Mouse (Mus musculus) limb, embryonic 15.5 days (tissue): ENCODE results near the gene Smarcc2. TPM values are rescaled to one million over a fixed set of nuclear protein-coding genes. Genes with fewer than 3 reads are reported as not detected.
"Not testable (repeated sequence)": the region's sequence is repeated elsewhere in the genome, so short reads cannot be mapped to it uniquely, and the experiment has no call there.

ENCODE experiments used
- ATAC-seq: fragments of 200-750 bp; cut with Nextera tagmentation; 2 replicates; pipeline ENCODE4 v1.8.0; 2017; ENCODE audit warnings: low read depth, moderate TSS enrichment; ENCODE audit not compliant: insufficient number of reproducible peaks, low FRiP score, low TSS enrichment
- H3K27ac ChIP-seq: fragments of 300-500 bp; sonication (generic); 2 replicates; pipeline ENCODE4 v1.5.1; 2015; ENCODE audit warnings: moderate library complexity, mild to moderate bottlenecking, inconsistent platforms
- H3K27me3 ChIP-seq: fragments of 300-500 bp; sonication (generic); 2 replicates; pipeline ENCODE4 v1.6.1; 2015; ENCODE audit warnings: inconsistent platforms
- H3K36me3 ChIP-seq: fragments of 300-500 bp; sonication (generic); 2 replicates; pipeline ENCODE4 v1.6.1; 2015; ENCODE audit warnings: inconsistent platforms
- H3K4me1 ChIP-seq: fragments of 300-500 bp; sonication (generic); 2 replicates; pipeline ENCODE4 v1.6.1; 2015; ENCODE audit warnings: inconsistent platforms
- H3K4me2 ChIP-seq: fragments of 300-500 bp; sonication (generic); 2 replicates; pipeline ENCODE4 v1.6.1; 2015; ENCODE audit warnings: mild to moderate bottlenecking, inconsistent platforms
- H3K4me3 ChIP-seq: fragments of 300-500 bp; sonication (generic); 2 replicates; pipeline ENCODE4 v1.5.1; 2015; ENCODE audit warnings: mild to moderate bottlenecking, inconsistent platforms
- H3K9ac ChIP-seq: fragments of 300-500 bp; sonication (generic); 2 replicates; pipeline ENCODE4 v1.6.1; 2015; ENCODE audit warnings: inconsistent platforms
- H3K9me3 ChIP-seq: fragments of 300-500 bp; sonication (generic); 2 replicates; pipeline ENCODE4 v1.6.1; 2016; ENCODE audit warnings: inconsistent platforms
- WGBS: fragments of 180-500 bp; shearing (Covaris S2); methylation state at CpG from one replicate; pipeline ENCODE4 v1.1.7; 2015; 5-methylcytosine and 5-hydroxymethylcytosine counted together
- polyA plus RNA-seq: library from polyadenylated mRNA; unstranded; fragments of >200 nt; fragmentation: Nextera tagmentation; extraction: Ambion mirVana; gene quantifications from 2 replicates; pipeline ENCODE4 v1.2.1, GENCODE M21; 2015

Gene Smarcc2
- polyA plus RNA-seq, 1 experiment from 2014 or later, result 84.4 TPM

DNA sequence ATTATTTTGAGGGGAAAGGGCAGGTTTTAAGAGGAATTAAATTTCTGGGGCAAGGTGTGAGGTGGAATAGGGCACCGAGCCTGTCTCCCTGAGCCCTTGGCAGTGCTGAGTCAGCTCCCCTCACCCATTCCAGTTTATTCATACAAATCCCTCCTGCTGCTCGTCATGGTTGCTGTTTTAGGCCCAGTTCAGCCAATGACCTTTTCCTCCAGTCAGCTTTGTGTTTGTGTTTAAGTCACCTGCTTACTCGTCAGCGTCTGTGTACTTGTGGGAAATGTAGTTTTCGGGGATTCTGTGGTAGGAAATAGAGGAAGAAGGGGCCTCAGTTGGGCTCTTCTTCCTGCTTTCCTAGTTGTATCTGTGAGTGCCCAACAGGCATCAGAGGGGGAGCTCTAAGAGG, 30.3 kb downstream of the Smarcc2 start:
- ATAC-seq, result no peak
- Histone ChIP-seq H3K9me3 (no peaks in the 10 kb centered on the region), H3K4me3 (no peak overlapping the region), H3K4me1 (peaks cover 31% of the 10 kb centered on the region), H3K27me3 (no peaks in the 10 kb centered on the region), H3K27ac (no peak overlapping the region; the same call in 1 of the 2 replicates), H3K36me3 (peaks cover 68% of the 10 kb centered on the region), H3K4me2 (no peak overlapping the region), H3K9ac (no peak overlapping the region)
- 67% methylated on average over 5 of the region's 5 CpGs for WGBS

DNA sequence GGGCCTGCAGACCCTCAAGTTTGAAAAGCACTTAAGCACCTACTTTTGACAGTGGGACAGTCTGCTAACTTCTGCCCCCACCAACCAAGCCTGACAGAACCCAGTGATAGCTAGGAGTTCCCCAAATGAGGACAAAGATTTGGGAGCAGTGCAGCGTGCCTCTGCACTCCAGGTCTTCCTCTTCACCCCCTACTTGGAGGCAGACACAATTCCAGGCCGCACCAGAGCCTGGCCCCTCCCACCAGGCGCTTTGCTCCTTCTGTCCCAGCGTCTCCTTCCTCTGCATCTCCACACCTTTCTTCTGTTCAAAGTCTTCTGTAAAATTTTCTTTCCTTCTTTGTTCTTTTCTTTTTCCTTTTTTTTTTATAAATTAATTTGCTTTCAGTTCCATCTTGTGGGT, 30.7 kb downstream of the Smarcc2 start:
- no peaks in the 10 kb centered on the region for H3K9me3 ChIP-seq
- no peak overlapping the region for H3K4me3 ChIP-seq
- 48% methylated on average over 4 of the region's 4 CpGs for WGBS
- no peak overlapping the region for H3K9ac ChIP-seq
- peak overlapping the region; percentile 75 for H3K27ac ChIP-seq
- H3K4me1 ChIP-seq, result peaks cover 35% of the 10 kb centered on the region
- no peaks in the 10 kb centered on the region for H3K27me3 ChIP-seq
- no peak for ATAC-seq
- peaks cover 65% of the 10 kb centered on the region for H3K36me3 ChIP-seq
- no peak overlapping the region for H3K4me2 ChIP-seq

DNA sequence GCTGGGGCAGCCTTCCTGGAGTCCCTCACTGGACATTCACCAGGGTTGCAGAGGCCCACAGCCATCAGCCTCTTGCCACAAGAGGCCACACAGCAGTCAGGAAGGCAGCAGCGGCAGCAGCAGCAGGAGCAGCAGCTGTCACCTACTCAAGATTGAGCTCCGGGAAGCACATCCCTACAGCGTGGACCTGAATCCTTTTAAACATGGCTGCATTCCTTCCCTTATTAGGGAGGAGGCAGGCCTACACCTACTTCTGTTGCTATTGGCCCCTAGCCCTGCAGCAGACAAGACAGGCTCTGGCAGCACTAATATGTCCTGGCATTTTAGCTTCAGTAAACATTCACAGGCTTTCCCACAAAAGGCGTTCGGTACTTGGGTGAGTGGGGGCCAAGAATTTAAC, 31.2 kb downstream of the Smarcc2 start:
- Histone ChIP-seq H3K4me3 (0 out of 2 replicates have a peak overlapping the region, but pooled peaks have one; percentile 3), H3K36me3 (peaks cover 65% of the 10 kb centered on the region), H3K27me3 (no peaks in the 10 kb centered on the region), H3K4me2 (no peak overlapping the region), H3K27ac (peak overlapping the region; percentile 75), H3K4me1 (peaks cover 40% of the 10 kb centered on the region), H3K9ac (no peak overlapping the region), H3K9me3 (no peaks in the 10 kb centered on the region)
- WGBS, result 43% methylated on average over 5 of the region's 5 CpGs
- ATAC-seq, result no peak

DNA sequence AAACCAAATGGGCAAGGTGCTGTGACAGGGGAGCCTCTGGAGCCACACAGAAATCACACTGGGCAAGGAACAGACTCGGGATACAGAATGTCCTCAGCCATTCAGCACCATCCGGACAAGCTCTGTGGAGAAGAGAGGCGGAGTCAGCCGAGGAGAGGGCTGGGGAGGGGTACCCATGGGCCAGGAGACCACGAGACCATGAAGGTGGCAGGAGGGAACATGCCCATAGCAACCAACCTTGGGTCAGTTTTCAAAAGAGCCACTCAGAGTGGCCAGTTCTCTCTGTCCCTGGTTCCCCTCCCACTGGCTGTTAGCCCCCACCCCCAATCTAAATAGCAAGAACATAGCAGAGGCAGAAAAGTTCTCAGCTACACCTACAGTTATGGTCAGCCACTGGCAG, 31.9 kb downstream of the Smarcc2 start:
- ATAC-seq, result no peak
- Histone ChIP-seq H3K36me3 (peaks cover 59% of the 10 kb centered on the region), H3K27me3 (no peaks in the 10 kb centered on the region), H3K4me3 (no peak overlapping the region), H3K27ac (peak overlapping the region; percentile 100; the same call in 1 of the 2 replicates), H3K4me1 (peaks cover 42% of the 10 kb centered on the region), H3K9ac (0 out of 2 replicates have a peak overlapping the region, but pooled peaks have one; percentile 20), H3K4me2 (no peak overlapping the region), H3K9me3 (no peaks in the 10 kb centered on the region)
- WGBS, result 42% methylated on average over 5 of the region's 5 CpGs

DNA sequence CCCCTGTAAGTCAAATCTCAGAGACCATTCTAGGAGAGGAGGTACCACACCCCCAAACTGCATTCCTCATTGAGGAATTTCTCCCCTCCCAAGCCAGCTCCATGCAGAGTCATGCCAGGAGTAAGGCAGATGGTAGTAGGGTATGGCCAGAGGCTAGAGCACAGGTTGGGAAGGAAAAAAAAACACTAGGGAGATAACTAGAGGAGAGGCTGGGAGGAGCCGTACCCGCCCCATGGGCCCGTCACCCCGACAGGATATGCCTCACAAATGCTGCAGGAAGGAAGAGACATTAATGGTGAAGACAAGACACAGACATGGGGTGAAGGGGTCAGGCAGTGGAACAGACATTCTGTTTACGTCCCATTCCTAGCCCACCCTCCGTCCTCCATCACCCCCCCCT, 32.4 kb downstream of the Smarcc2 start:
- Histone ChIP-seq H3K4me2 (peak overlapping the region; percentile 72), H3K4me3 (peak overlapping the region; percentile 83), H3K36me3 (peaks cover 53% of the 10 kb centered on the region), H3K9ac (0 out of 2 replicates have a peak overlapping the region, but pooled peaks have one; percentile 20), H3K4me1 (peaks cover 42% of the 10 kb centered on the region), H3K27ac (peak overlapping the region; percentile 100), H3K27me3 (no peaks in the 10 kb centered on the region), H3K9me3 (no peaks in the 10 kb centered on the region)
- WGBS, result 57% methylated on average over 6 of the region's 6 CpGs
- ATAC-seq, result no peak

DNA sequence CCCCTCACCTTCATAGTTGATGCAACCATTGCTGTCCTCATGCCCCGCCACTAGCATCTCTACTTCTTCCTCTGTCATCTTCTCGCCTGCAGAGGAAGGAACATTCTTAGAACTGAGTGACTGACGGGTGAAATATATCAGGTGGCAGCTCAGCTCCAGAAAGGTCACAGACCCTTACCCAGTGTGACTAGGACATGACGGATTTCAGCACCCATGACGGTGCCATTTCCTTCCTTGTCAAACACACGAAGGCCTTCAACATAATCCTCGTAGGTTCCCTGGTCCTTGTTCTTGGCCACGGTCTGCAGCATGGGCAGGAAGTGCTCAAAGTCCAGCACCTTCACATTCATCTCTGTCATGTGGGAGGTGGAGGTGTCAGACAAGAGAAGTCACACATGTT, 33.0 kb downstream of the Smarcc2 start:
- Histone ChIP-seq H3K9ac (peak overlapping the region; percentile 74), H3K4me2 (peak overlapping the region; percentile 72), H3K27ac (peak overlapping the region; percentile 100), H3K4me1 (peaks cover 42% of the 10 kb centered on the region), H3K36me3 (peaks cover 49% of the 10 kb centered on the region), H3K4me3 (peak overlapping the region; percentile 83)
- ATAC-seq, H3K9me3 ChIP-seq, H3K27me3 ChIP-seq: not testable (repeated sequence)
- 67% methylated on average over 8 of the region's 8 CpGs for WGBS

DNA sequence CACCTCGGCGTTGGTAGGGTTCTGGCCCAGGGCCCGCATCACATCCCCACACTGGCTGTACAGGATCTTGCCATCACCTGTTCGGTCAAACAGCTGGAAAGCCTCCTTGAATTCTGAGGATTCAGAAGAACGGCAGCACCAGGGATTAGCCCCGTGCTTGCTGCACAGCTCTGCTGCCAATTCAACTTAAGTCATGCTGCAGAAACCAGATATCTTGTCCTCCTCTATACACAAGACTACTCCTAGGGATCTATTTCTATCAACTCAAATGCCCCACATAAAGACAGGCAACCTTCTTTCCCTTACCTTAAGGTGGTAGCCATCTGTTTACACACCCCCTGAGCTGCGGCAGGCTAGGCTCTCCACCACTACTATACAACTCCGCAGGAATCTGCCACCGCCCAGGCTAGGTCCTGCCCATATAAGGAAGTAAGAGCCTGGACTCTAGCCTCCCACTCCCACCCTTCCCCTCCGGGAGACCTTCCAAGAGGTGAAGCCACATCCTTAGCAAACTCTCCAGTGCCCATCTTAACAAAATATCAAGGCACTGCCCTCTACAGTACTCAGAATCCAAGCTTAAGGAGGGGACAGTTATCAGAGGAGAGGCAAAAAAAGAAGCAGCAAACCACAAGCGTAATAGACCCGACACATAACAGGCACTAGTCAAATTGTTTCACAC, 33.7 kb downstream of the Smarcc2 start:
- H3K4me2 ChIP-seq, result peak overlapping the region; percentile 72
- ATAC-seq, result peak; percentile 64; the same call in 1 of the 2 replicates
- peak overlapping the region; percentile 83 for H3K4me3 ChIP-seq
- WGBS, result 12% methylated on average over 12 of the region's 12 CpGs
- H3K9ac ChIP-seq, result peak overlapping the region; percentile 74
- peak overlapping the region; percentile 100 for H3K27ac ChIP-seq
- H3K9me3 ChIP-seq, result no peaks in the 10 kb centered on the region
- H3K4me1 ChIP-seq, result peaks cover 42% of the 10 kb centered on the region
- H3K36me3 ChIP-seq, result peaks cover 41% of the 10 kb centered on the region
- no peaks in the 10 kb centered on the region for H3K27me3 ChIP-seq

DNA sequence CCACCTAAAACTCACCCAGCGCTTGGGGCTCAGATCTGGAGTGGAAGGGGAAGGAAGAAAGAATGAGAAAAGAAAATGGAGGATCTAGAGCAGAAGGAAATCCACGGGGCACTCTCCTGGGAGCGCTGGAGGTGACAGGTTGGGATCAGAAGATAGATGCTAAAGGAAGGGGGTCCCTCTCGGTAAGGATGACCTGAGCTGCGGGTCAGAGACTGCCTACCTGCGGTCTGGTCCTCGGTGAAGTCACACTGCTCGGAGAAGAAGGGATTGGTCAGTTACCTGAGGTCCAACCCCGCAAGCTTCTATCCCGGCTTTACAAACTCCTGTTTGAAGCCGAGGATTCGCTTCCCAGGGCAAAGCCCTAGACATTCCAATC, 34.3 kb downstream of the Smarcc2 start:
- H3K4me1 ChIP-seq, result peaks cover 47% of the 10 kb centered on the region
- H3K27me3 ChIP-seq, result no peaks in the 10 kb centered on the region
- 0% methylated on average over 12 of the region's 12 CpGs for WGBS
- H3K4me3 ChIP-seq, result peak overlapping the region; percentile 83
- peak overlapping the region; percentile 100 for H3K27ac ChIP-seq
- peaks cover 36% of the 10 kb centered on the region for H3K36me3 ChIP-seq
- peak overlapping the region; percentile 72 for H3K4me2 ChIP-seq
- no peaks in the 10 kb centered on the region for H3K9me3 ChIP-seq
- ATAC-seq, result peak; percentile 1
- peak overlapping the region; percentile 74 for H3K9ac ChIP-seq

DNA sequence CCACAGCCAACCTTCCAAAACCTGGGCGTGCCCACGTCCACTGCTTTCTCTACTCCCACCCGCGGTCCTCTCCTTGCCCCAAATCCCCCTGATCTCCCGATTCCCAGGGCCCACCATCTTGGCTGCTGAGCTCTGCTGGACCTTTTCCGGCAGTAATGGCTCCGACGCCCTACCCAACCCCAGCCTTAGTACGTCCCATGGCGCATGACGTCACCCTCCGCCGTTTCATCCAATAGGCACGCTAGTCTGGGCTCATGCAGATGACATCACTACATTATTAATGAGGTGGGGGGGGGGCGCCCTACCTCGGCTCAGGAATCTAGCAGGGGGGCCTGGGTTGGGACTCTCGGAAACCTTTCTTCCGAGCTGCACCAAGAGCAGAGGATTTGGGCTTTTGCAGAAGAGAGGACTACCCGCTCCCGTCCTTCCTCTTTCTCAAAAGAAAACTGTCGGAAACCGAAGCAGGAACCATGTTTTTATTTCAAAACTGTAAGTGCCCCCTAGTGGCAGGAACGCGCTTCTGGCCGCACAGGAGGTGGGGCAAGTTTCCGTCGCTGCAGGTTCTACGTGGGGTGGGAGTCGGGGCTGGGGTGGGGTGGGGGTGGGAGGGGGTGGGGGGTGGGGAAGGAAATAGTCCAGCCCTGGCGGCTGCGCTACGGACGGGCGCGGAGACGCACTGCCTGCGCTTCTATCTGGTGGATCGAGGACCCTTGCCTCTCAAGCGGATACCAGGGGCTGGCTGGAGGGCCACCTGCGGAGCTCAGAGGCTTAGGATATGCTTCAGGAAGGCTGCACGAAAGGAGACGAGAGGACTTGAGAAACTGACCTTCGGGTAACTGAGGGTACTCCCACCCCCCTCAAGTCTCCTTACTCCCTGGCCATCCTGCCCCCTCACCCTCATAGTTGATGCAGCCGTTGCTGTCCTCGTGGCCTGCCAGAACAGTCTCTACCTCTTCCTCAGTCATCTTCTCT, 34.9 kb downstream of the Smarcc2 start, which contains the start of gene Myl6:
Myl6 (minus strand) TSS at position 451 of the 972 bp plus-strand sequence.
- peak within 1 kb of the TSS; percentile 100 for H3K27ac ChIP-seq
- peak; percentile 91 for ATAC-seq
- H3K4me2 ChIP-seq, result peak within 1 kb of the TSS; percentile 72
- H3K9ac ChIP-seq, result peak within 1 kb of the TSS; percentile 74
- H3K27me3 ChIP-seq, result no peaks in the 10 kb centered on the region
- peak within 1 kb of the TSS; percentile 83 for H3K4me3 ChIP-seq
- H3K9me3 ChIP-seq, result no peaks in the 10 kb centered on the region
- H3K36me3 ChIP-seq, result peaks cover 29% of the 10 kb centered on the region
- H3K4me1 ChIP-seq, result peaks cover 49% of the 10 kb centered on the region
- under 1% methylated on average over 43 of the region's 45 CpGs for WGBS

DNA sequence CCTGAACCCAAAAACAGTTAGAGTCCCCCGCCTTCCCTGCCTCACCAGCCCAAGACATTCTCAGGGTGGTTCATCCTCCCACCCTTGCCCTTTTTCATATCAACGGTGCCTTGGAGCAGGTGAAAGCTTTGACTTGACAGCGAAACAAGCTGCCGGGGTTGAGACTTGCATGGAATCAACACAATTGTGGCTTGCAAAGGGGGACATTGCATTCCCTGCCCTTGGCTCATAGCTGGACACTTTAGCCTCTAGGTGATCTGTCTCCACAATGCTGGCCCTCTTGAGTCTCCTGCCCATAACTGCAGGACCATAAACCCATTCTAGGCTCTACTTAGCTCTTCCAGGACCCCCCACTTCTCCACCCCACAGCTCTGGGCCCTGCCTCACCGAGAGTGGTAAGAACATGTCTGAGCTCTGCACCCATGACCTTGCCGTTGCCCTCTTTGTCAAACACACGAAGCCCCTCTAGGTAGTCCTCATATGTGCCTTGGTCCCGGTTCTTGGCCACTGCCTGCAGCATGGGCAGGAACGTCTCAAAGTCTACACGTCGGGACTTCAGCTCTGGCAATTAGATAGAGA, 35.7 kb downstream of the Smarcc2 start:
- H3K27me3 ChIP-seq, result no peaks in the 10 kb centered on the region
- peak overlapping the region; percentile 62 for H3K9ac ChIP-seq
- peak overlapping the region; percentile 100 for H3K27ac ChIP-seq
- H3K4me1 ChIP-seq, result peaks cover 51% of the 10 kb centered on the region
- 52% methylated on average over 11 of the region's 11 CpGs for WGBS
- peak overlapping the region; percentile 83 for H3K4me3 ChIP-seq
- peak overlapping the region; percentile 64 for H3K4me2 ChIP-seq
- no peaks in the 10 kb centered on the region for H3K9me3 ChIP-seq
- H3K36me3 ChIP-seq, result peaks cover 22% of the 10 kb centered on the region
- ATAC-seq, result no peak

DNA sequence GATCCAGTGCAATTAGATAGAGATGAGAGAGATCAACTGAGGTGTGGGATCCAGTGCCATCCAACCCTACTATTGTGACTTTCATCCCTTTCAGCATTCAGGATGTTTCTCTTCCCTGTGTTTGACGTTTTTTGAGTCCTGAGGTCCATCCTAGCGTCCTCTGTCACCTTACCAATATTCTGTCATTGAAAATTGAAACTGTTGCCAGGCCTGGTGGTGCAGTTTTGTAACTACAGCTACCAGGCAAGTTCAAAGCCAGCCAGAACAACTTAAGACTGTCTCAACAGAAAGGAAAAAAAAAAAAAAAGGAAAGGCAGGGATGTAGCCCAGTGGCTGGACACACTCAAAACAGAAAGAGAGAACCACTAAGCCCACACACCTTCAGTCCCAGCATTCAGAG, 36.2 kb downstream of the Smarcc2 start:
- Histone ChIP-seq H3K9ac (no peak overlapping the region), H3K4me2 (peak overlapping the region; percentile 64), H3K4me1 (peaks cover 46% of the 10 kb centered on the region), H3K9me3 (no peaks in the 10 kb centered on the region), H3K4me3 (peak overlapping the region; percentile 83), H3K27ac (no peak overlapping the region), H3K27me3 (no peaks in the 10 kb centered on the region), H3K36me3 (peaks cover 16% of the 10 kb centered on the region)
- ATAC-seq, result no peak
- 70% methylated on average over 2 of the region's 2 CpGs for WGBS
